In genomic region chr5:136581166-136581565, GRCm38 (mm10) we compare ENCODE assay signal across 8 mouse cellular contexts. TPM values are rescaled to one million over a fixed set of nuclear protein-coding genes. Genes with fewer than 3 reads are reported as not detected.
DNase-seq lines count a peak whose midpoint lies in the region; ATAC-seq and TF ChIP-seq lines count a peak whose summit lies in the region.

No protein-coding gene starts in this region.

- no peak overlapping the region for H3K4me2 ChIP-seq in limb, embryonic 11.5 days (ENCODE audit: low read depth, severe bottlenecking)
- H3K4me2 ChIP-seq in midbrain, embryonic 14.5 days (ENCODE audit: low read length), result no peak overlapping the region

- no peaks in the 10 kb centered on the region for H3K36me3 ChIP-seq in heart, embryonic 10.5 days
- H3K36me3 ChIP-seq in limb, embryonic 11.5 days (ENCODE audit: control insufficient read depth, insufficient read depth, low read length), result no peaks in the 10 kb centered on the region
- H3K36me3 ChIP-seq in midbrain, embryonic 14.5 days (ENCODE audit: control insufficient read depth, insufficient read depth, low read length), result no peaks in the 10 kb centered on the region
- no peaks in the 10 kb centered on the region for H3K36me3 ChIP-seq in thymus, adult 2 months (ENCODE audit: control insufficient read depth, insufficient read depth, low read length)

- TF ChIP-seq CTCF in brain, embryonic 14.5 days (IDR thresholded peaks at IDR 0.05; ENCODE audit: borderline replicate concordance, extremely low read depth, insufficient read depth, insufficient read length), result peak; percentile 51; the same call in 1 of the 2 replicates
- TF ChIP-seq CTCF in thymus, adult 2 months (IDR thresholded peaks at IDR 0.05; ENCODE audit: borderline replicate concordance, control insufficient read depth, extremely low read depth, insufficient read depth, low read length, poor library complexity), result peak; percentile 79; the same call in 1 of the 2 replicates

- peak; percentile 79 for DNase-seq in heart, embryonic 10.5 days (ENCODE audit: low spot score)
- DNase-seq in heart, adult 8-10 months (ENCODE audit: low spot score), result no peak
- peak; percentile 33 for DNase-seq in brain, embryonic 14.5 days (ENCODE audit: low read depth)
- peak; percentile 83 for DNase-seq in limb, embryonic 11.5 days (ENCODE audit: low spot score)
- DNase-seq in midbrain, embryonic 14.5 days, result peak; percentile 46
- peak; percentile 86 for DNase-seq in thymus, adult 2 months
- DNase-seq in frontal cortex, adult 2 months (ENCODE audit: extremely low spot score in 1 of 2, low spot score in 1 of 2), result no peak

- peak overlapping the region; percentile 42 for H3K4me3 ChIP-seq in heart, embryonic 10.5 days
- H3K4me3 ChIP-seq in limb, embryonic 11.5 days (ENCODE audit: low read depth, low read length), result no peak overlapping the region
- no peak overlapping the region for H3K4me3 ChIP-seq in midbrain, embryonic 14.5 days (replicated peaks; ENCODE audit: low read depth, low read length)
- no peak overlapping the region for H3K4me3 ChIP-seq in thymus, adult 2 months (ENCODE audit: control insufficient read depth, insufficient read depth, low read length)

- no peak overlapping the region for H3K27ac ChIP-seq in heart, embryonic 10.5 days
- H3K27ac ChIP-seq in limb, embryonic 11.5 days (replicated peaks; ENCODE audit: low read depth, low read length), result no peak overlapping the region
- H3K27ac ChIP-seq in midbrain, embryonic 14.5 days (replicated peaks; ENCODE audit: low read depth, low read length), result no peak overlapping the region
- no peak overlapping the region for H3K27ac ChIP-seq in thymus, adult 2 months (ENCODE audit: control insufficient read depth, insufficient read depth, low read length)

- peaks cover 56% of the 10 kb centered on the region for H3K27me3 ChIP-seq in heart, embryonic 10.5 days (ENCODE audit: insufficient read depth, poor library complexity, severe bottlenecking)
- H3K27me3 ChIP-seq in limb, embryonic 11.5 days (ENCODE audit: control insufficient read depth, insufficient read depth, low read length), result peaks cover 8% of the 10 kb centered on the region
- peaks cover 18% of the 10 kb centered on the region for H3K27me3 ChIP-seq in midbrain, embryonic 14.5 days (ENCODE audit: control insufficient read depth, insufficient read depth, low read length)
- H3K27me3 ChIP-seq in thymus, adult 2 months (ENCODE audit: control insufficient read depth, insufficient read depth, low read length), result no peaks in the 10 kb centered on the region

- peak; percentile 76 to 85 for ATAC-seq in hematopoietic stem cell, adult 5-6 weeks (replicated peaks in 1 of 2; ENCODE audit: insufficient read depth in 1 of 2, low FRiP score in 2 of 2, low TSS enrichment in 1 of 2, low read depth in 1 of 2, poor library complexity in 2 of 2, severe bottlenecking in 2 of 2)
- ATAC-seq in limb, embryonic 11.5 days (ENCODE audit: insufficient number of reproducible peaks, low FRiP score, low TSS enrichment, low read depth), result no peak
- no peak for ATAC-seq in midbrain, embryonic 14.5 days (ENCODE audit: low FRiP score, low TSS enrichment)

- no peaks in the 10 kb centered on the region for H3K9me3 ChIP-seq in heart, embryonic 10.5 days
- H3K9me3 ChIP-seq in limb, embryonic 11.5 days (ENCODE audit: control insufficient read depth, low read length), result peaks cover 2% of the 10 kb centered on the region; the same call in 1 of the 2 replicates
- H3K9me3 ChIP-seq in midbrain, embryonic 14.5 days (ENCODE audit: control insufficient read depth, low read length), result no peaks in the 10 kb centered on the region

- WGBS in heart, embryonic 10.5 days, result 14% methylated on average over 9 of the region's 9 CpGs
- WGBS in limb, embryonic 11.5 days, result 15% methylated on average over 9 of the region's 9 CpGs
- 18% methylated on average over 9 of the region's 9 CpGs for WGBS in midbrain, embryonic 14.5 days
- WGBS in thymus, adult 2 months, result 28% methylated on average over 9 of the region's 9 CpGs

- peaks cover 19% of the 10 kb centered on the region for H3K4me1 ChIP-seq in heart, embryonic 10.5 days
- peaks cover 2% of the 10 kb centered on the region; the same call in 1 of the 2 replicates for H3K4me1 ChIP-seq in limb, embryonic 11.5 days (ENCODE audit: control insufficient read depth, insufficient read depth, low read length)
- H3K4me1 ChIP-seq in midbrain, embryonic 14.5 days (ENCODE audit: control insufficient read depth, insufficient read depth, low read length), result no peaks in the 10 kb centered on the region
- peaks cover 6% of the 10 kb centered on the region; the same call in 1 of the 2 replicates for H3K4me1 ChIP-seq in thymus, adult 2 months (replicated peaks; ENCODE audit: control insufficient read depth, insufficient read depth, low read length)

- H3K9ac ChIP-seq in limb, embryonic 11.5 days (ENCODE audit: low read length), result no peak overlapping the region
- H3K9ac ChIP-seq in midbrain, embryonic 14.5 days (replicated peaks; ENCODE audit: low read length), result no peak overlapping the region

- no peak for TF ChIP-seq POLR2A in brain, embryonic 14.5 days (IDR thresholded peaks at IDR 0.05; ENCODE audit: borderline replicate concordance, extremely low read depth, insufficient read depth, insufficient read length, poor library complexity, severe bottlenecking)
- TF ChIP-seq POLR2A in thymus, adult 2 months (IDR thresholded peaks at IDR 0.05; ENCODE audit: control insufficient read depth, extremely low read depth, insufficient read depth, low read length, poor library complexity), result no peak

RNA-seq across cellular contexts. Expression of gene Cux1, which starts 13.9 kb away (rescaled TPM):
- polyA plus RNA-seq in heart, embryonic 10.5 days (2016; fragmentation: Nextera tagmentation; extraction: Ambion mirVana), result 60.8 and 65.8 TPM in 2 replicates
- 100 to 1,000 TPM in 1 of 4 experiments, 10 to 100 TPM in 3; 79.3 to 102 (median 88.5) TPM for total RNA-seq in heart, adult 8-10 months (2022)
- polyA plus RNA-seq in brain, embryonic 14.5 days (2012; rRNA removed), result 73.3 and 92.0 TPM in 2 replicates
- 171 and 172 TPM in 2 replicates for total RNA-seq in hematopoietic stem cell, adult 5-6 weeks (2017)
- polyA plus RNA-seq in limb, embryonic 11.5 days (2014; fragmentation: Nextera tagmentation; extraction: Ambion mirVana), result 65.6 and 73.6 TPM in 2 replicates
- 109 and 112 TPM in 2 replicates for polyA plus RNA-seq in midbrain, embryonic 14.5 days (2014; fragmentation: Nextera tagmentation; extraction: Ambion mirVana)
- polyA plus RNA-seq in thymus, adult 2 months (2012; rRNA removed), result 164 and 205 TPM in 2 replicates
- polyA plus RNA-seq in frontal cortex, adult 2 months (2012; rRNA removed), result 65.0 and 67.9 TPM in 2 replicates

Comparison
In these comparisons a context has a peak if more than half of its experiments do, and no peak if none do; other contexts are left out.
1. DNase-seq: peak in heart, embryonic 10.5 days (single experiment), brain, embryonic 14.5 days (single experiment), limb, embryonic 11.5 days (single experiment), midbrain, embryonic 14.5 days (single experiment) and thymus, adult 2 months (single experiment); none in heart, adult 8-10 months (single experiment) and frontal cortex, adult 2 months (0 of 2).
2. ATAC-seq: peak in hematopoietic stem cell, adult 5-6 weeks (2 of 2); none in limb, embryonic 11.5 days (single experiment) and midbrain, embryonic 14.5 days (single experiment).